Mouse (Mus musculus) cerebellum, postnatal 4 days (tissue): ENCODE data around the gene Asb6.

Experiments used
- DNase-seq, 2 experiments: peaks; one replicate each; pipeline ENCODE4 v3.0.0; 2022; ENCODE audit warnings: low spot score in 2 of 2, mixed read lengths in 1 of 2

The Asb6 gene

DNA sequence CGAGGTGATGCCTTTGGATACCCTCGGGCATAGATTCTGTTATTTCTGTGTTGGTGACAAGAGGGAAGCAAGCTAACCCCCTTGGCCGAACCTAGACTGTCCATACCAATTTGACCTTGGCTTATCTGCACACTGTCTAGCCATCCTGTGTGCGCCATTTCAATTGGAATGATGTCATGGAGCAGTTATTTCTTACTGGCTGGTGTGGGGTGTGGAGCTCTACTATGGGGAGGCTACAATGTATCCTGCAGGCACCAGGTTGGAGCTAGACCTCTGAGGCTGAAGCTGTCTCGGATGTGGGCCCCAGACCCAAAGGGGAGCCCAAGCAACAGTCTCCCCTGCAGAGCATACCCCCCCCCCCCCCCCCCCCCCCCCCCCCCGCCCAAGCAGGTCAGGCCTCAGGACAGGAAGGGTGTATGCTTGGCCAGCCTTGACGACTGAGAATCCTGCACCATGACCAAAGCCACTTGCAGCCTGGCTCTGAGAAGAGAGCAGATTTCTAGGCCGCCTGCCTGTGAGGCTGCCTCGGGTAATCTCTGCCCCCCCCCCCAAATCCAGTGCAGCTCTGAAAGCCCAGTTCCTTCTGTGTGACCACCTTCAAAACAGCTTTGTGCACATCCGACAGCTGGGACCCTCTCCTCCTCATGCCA lies 4.4 kb upstream of the Asb6 start, which contains the start of gene Prrx2:
Prrx2 (plus strand) TSS at position 600 of the 650 bp plus-strand sequence.
- DNase-seq, result no peak

DNA sequence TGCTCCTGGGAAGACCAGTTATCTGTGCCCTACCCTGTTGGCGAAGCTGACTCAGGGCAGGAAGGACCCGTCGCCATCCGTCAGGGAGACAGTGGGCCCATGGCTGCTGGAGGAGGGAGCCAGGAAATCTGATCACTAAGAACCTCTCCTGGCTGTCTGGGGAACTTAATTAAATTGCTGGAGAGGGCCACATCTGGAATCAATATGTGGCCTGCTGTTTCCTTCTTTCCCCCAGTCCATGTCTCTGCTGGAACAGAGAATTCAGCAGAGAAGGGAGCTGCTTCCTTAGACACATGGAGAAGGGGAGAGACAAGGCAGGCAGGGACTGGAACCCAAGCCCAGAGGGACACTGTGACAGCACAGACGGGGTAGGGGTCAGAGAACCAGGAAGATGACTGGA lies 3.5 kb upstream of the Asb6 start:
- no peak for DNase-seq

DNA sequence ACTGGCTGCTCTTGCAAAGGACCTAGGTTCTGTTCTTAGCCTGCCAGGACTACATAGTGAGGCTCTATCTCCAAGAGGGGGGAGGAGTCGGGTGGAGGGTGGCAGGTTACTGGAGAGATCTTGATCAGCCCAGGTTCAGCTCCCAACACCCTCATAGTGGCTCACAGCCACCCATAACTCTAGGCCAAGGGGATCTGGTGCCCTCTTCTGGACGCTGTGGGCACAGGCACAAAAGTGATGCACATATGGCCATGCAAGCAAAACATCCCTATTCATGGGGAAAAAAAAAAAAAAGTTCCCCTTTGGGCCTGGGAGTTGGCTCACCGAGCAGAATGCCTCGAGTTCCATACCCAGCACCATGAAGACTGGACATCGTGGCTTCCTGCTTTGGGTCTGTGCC lies 818 bp downstream of the Asb6 start:
- peak in 1 of 2 experiments; percentile 40 for DNase-seq

DNA sequence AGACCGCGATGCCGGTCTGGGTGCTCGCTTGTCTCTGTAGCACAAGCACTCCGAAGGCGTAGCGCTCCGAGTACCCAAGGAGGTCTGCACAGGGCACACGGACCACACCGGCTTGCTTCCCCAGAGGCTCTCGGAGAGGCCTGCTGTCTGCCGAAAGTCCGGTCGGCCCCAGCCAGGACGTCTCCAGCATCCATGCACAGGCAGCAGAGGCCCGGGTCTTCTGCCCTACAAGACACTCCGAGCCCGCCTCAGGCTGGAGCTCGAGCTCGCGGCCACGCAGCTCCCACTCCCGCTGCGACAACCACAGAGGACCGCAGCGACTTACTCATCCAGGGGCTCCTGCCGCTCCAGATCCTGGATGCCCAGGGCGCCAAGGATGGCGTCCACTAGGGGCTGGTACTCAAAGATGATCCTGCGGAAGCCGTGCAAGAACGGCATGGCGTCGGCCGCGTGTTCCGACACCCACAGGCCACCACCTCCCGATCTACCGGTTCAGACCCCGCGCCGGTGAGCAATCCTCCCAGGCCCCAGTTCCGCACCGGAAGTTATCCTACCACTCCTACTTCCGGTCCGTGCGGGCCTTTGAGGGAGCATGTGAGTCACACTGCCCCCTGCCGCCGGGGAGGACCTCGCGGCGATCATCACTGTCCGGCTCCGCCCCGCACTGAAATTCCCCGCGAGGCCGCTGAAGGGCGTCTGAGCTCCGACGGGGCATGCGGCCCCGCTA lies 2.2 kb downstream of the Asb6 start:
- DNase-seq, result peak; percentile 97 to 99

DNA sequence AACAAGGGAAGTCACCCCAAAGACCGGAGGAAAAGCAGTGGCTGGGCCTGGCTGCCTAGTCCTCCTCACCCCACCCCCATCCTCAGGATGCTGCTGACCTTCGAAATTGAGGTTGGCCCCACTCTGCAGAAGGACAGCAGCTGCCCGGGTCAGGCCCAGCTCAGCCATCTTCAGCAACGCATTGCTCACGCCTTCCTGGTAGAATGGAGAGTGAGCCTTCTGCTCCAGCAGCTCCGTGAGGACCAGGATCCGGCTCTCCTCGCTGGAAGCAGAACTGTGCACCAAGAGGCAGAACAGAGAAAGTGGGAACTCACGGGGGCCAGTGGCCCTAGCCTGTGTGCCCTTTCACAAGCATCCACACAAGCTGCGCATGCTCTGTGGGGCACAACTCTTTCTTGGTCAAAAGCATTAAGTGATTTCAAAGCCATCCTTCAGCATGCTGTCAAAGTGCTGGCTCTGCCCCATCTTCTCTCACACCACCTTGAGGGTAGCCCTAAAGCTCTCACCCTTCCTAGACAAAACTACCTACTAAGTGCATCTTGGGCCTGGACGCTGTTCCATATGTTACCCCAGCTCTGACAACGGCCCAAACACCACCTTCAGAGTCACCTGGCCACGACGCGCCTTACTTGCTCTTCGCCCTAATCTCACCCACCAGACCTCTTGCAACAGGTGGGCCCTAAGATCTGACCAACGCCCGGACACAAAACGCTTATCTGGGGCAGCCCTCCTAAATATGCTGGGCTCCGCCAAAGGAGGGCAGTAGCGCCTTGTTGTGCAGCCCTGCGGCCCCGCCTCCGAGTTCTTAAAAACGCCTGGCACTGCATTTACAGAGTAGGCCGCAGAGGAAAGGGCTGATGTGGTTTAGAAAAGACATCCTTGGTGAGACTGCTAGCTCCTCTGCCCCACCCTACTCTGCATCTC lies 3.0 kb downstream of the Asb6 start:
- peak in 1 of 2 experiments; percentile 38 for DNase-seq

DNA sequence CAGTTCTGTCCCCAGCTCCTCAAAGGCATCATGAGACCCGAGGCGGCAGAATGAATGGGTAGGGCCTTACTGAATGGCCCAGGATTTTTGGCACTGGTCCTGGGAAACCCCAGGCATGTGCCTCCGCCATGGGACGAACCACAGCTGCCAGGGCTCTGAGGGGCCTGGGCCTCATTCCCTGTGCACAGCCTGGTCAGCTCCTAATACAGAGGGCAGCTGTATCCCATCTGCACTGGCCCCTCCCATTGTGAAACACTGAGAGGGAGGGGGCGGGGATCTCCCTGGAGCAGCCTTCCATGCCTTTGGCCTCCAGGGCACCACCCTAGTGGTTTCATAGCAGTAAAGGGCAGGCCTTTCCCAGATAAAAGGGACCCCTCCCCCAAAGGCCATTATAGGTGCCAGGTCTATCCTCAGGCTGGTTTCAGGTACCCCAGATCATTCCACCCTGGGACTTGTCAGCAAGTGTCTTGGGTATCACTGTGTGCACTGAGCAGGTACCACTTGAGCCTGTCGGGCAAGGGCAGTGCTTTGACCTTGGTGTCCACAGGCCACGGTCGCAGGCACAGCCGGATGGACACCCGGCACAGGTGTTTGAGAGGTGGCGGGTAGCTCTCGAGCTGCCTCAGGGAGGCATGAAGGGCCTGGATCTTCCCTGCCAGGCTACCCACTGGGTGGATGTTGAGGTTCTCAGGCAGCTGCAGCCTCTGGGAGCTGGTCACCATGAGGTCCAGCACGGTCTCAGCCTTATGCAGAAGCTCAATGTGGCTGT lies 6.6 kb downstream of the Asb6 start:
- peak in 1 of 2 experiments; percentile 53 for DNase-seq

DNA sequence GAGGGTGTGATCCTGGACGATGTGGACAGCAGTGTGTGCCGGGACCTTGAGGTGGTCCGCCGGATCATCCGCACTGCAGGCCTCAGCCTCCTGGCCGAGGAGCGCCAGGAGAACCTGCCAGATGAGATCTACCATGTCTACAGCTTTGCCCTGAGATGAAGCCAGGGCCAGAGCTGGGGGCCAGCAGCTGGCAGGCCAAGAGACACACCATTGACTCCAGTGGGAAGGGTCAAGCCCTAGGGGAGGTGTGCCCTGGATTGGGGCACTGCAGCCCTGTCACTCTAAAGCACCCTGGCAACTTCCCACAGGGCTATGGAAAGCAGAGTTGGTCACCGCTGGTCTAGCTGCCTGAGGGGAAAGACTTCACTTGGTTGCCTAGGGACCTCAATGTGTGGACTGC lies 7.7 kb downstream of the Asb6 start:
- DNase-seq, result no peak

DNA sequence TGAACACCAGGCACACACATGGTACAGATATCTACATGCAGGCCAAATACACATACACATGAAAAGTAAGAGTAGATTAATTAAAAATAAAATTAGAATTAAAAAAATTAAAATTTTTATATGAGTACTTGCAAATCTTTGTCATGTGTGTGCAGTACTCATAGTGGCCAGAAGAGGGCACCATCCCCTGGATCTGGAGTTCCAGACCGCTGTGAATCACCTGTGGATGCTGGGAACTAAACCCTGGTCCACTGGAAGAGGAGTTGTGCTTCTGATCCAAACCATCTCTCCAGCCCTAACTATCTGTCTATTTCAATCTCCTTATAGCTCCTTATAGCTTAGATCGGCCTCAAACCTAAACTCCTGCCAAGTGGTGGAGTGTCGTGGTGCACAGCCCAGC lies 9.1 kb downstream of the Asb6 start:
- DNase-seq, result no peak

DNA sequence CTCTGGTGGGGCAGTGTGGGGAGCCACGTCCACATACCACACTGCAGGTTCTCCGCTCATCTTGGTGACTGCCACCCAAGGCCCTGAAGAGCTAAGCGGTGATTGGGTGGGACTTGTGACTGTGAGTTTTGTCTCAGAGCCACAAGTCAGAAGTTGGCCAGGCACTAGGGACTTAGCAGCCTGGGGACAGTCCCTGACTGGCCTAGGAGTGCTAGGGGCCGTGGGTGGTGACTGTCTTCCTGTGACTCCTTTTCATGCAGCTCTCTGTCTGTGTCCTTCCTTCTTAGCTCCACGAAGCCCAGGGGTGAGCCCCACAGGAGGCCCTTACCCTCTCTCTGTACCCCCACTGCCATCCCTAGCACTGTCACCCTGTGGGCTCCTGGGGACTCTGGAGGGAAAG lies 10.3 kb downstream of the Asb6 start:
- no peak for DNase-seq

DNA sequence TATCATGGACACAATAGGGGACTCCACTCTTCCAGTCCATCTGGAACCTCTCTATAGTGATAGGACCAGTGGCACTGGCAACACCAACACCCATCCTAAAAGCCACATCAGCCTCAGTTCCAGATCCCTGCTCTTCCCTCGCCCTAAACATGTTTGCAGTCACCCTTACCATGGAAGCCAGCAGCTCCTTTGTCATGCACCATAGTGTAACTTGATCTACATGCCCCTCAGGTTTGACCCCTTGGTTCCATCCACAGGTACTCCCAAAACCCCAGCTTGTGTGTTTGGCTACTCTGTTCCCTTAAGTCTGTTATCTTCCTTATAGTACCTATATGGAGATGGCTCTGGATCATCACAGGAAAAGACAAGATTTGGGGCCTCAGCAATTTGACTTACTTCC lies 13.8 kb downstream of the Asb6 start:
- no peak for DNase-seq

DNA sequence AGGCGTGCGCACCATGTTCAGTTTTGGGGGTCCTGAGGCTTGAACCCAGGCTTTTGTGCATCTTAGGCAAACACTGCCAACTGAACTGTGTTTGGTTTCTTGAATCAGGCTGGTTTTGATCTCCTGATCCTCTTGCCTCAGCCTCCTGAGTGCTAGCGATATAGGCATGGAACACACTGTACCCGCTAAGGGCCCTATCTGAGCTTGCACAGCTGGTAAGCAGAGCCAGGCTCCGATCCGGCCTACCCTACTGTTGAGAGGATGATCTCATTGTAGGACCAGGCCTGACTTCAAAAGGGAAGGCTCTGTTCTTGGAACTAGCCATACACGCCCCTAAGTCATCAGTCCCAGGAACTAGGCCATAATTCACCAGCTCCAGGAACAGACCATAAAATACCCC lies 19.6 kb downstream of the Asb6 start:
- no peak for DNase-seq

DNA sequence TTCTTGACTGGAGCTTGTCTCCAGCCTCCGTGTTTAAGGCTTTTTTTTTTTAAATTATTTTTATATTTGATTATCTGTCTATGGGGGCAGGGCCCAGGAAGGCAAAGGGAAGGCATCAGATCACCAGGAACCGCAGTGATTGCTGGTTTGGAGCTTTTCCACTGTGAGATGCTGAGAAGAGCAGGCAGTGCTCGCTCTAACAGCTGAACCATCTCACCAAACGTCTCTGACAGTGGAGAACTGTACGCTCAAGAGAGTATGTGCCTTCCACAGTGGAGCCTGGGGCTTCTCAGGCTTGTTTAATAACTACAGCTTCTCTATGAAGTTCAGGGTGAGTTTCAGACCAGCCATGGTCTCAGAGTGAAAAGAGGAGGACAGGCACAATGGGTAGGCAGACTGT lies 20.6 kb downstream of the Asb6 start:
- no peak for DNase-seq

DNA sequence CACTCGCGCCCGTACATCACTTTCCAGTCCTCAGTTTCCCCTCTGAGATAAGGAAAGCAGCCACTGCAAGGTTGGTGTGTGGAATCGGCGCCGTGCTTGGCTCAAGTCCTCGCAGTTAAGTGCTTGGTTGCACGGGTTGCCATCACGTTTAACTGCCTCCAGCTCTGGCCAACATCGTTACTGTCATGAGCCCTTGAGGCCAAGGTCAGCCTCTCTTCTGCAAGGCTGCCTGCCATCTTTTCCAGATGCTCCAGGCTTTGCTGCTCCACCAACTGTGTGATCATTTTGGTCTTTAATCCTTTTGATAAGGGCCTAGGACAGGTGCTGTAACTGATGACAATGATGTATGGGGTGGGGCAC lies 21.9 kb downstream of the Asb6 start:
- no peak for DNase-seq

DNA sequence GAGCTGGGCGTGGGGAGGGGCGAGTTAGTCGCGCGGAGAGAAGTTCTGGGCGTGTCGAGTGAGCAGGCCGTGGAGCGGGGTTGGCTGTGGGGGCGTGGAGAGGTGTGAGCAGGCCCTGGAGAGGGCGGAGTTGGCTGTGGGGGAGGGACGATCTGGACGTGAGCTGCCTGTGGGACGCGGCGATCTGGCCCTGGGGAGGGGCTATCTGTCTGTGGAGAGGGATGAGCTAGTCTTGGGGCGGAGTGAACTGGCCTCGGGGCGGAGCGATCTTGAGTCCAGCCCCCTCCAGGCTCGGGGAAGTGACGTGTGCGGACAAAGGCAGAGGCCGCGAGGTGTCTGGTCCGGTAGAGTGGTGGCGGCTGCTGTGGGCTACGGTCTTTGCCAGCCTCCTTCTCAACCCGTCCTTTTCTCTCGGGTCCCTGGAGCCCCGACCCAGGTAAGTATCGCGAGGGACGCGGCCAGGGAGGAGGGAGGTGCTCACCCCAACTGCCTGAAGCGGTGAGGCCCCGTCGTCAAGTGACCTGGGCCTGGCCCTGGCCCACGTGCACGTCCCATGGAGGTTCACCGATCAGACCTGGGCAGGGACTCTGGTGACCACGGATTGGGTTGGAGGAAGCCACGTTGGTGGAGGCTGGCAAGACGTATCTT lies 22.4 kb downstream of the Asb6 start, which contains the start of gene Ntmt1:
Ntmt1 (plus strand) TSS at position 179 of the 648 bp plus-strand sequence.
- DNase-seq, result peak; percentile 92 to 96

DNA sequence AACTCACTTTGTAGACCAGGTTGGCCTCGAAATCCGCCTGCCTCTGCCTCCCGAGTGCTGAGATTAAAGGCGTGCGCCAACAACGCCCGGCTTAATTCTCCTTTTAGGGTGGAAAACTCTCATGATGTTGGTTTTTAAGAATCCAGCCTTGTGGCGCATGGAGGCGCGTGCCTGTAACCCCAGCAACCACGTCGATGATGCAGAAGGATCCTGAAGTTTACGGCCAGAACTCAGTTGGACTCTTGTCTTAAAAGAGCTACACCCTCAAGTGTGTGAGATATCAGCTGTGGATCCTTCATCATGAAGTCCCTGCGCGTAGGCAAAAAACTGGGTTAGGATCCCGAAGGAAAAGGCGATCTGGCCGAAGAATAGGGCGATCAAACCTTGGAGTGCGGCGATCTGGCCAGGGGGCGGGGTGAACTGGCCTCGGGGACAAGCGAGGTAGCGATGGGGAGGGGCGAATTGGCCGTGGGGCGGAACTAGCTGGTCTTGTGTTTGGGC lies 22.9 kb downstream of the Asb6 start:
- no peak for DNase-seq

DNA sequence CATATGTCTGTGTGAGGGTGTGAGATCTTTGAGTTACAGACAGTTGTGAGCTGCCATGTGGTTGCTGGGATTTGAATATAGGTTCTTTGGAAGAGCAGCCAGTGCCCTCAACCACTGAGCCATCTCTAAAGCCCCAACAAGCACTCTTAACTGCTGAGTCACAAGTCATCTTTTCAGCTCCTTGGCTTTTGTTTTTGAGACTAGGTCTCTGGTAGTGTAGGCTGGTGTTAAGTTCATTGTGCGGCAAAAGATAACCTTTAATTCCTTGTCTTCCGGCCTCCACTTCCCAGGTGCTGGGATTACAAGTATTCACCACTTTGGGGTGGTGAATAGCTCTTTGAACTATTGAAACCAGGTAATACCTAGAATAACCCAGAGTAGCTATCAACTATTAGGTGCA lies 24.1 kb downstream of the Asb6 start:
- DNase-seq, result no peak

DNA sequence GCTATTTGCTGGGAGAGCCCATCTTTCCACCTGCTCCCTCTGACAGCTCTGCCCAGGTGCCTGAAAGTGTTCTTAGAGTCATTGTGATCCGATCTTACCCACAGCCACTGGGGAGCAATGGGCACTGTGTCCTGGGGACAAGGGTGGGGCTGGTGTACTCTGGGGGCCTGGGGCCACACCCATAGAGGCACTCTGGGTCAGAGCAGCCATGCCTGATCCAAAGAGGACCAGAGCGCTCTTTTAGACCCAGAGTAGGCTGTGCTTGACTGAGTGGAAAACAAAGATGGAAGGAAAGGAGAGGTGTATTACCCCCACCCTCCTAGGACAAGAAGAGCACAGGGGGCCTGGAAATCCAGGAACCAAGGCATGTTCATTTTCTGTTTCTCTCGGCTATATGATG lies 26.5 kb downstream of the Asb6 start, which contains the start of gene 1700001O22Rik:
1700001O22Rik (minus strand) TSS at position 58 of the 400 bp plus-strand sequence.
- DNase-seq, result no peak

DNA sequence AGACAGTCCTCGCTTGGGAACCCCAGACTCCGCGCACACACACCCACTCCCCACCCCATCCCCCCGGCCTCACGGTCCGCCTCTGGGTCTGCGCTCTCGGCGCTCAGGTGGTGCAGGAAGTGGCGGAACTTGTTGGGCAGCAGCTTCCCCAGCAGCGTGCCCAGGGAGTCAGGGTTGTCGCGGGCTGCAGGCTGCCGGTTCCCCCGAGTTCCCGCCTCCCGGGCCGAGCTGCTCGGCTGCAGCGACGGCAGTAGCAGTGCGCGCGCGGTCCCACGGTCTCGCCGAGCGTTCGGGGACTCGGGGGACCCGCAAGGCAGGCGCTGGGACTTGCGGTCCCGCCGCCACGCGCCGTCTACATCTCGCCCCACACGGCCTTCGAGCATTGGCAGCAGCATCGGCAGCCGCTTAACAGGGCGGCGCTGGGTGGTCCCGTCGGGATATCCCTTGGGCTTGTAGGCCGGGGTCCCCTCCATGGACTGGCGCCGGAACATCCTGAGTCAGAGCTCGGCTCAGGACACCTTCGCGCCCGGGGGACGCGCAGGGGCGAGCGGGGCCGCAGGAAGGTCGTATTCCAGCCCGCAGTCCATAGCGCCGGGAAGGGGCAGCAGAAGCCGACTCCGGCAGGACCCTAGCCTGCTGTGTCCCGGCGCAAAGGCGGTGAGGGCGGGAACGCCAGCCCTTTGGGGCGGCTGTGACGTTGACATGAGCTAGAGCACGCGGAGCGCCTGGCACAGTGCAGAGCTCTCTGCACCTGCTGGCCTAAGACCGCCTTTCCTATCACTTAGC lies 28.9 kb downstream of the Asb6 start:
- peak in 1 of 2 experiments; percentile 47 for DNase-seq

DNA sequence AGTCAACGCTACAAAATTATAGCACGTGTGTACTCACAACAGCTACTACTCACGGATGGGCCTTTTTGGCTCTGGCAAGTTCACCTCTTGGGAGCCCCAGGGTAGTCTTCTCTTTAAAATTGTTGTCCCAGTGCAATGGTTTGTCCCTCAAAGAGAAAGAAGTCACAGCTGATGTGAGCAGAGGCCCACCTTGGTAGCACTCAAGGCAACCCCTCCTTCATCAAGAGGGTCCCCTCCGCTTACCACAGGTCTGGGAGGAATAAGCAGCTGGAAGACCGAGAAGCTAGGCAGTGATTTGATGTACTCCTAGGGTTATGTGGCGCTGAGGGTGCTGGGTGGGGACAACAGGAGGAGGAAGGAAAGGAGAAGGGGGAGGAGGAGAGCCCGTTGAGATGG lies 29.5 kb downstream of the Asb6 start:
- no peak for DNase-seq

DNA sequence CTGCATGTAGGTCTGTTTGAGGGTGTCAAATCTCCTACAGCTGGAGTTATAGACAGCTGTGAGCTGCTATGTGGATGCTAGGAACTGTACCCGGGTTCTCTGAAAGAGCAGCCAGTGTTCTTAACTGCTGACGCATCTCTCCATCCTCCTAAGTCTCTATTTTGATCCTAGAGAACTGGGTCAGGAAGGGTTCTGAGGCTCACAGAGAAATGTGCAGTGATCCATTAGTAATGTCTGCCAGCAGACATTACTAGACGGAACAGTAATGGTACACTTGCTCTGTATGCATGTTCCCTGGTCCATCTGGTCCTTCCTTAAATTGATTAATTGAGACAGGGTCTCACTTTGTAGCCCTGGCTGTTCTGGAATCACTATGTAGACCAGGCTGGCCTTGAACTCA lies 30.7 kb downstream of the Asb6 start:
- no peak for DNase-seq
